Mouse (Mus musculus): ENCODE results near the gene Hhip. TPM values are rescaled to one million over a fixed set of nuclear protein-coding genes. Genes with fewer than 3 reads are reported as not detected.
"Not testable (repeated sequence)": the region's sequence is repeated elsewhere in the genome, so short reads cannot be mapped to it uniquely, and the experiment has no call there.

Gene Hhip
- polyA plus RNA-seq, 1 experiment = 0.48 TPM

GRCm38 (mm10) chr8:79993507-79993906 lies 64.3 kb downstream of the Hhip start:
- Histone ChIP-seq H3K27me3 (replicated peaks; ENCODE audit: control insufficient read depth, insufficient read depth, low read length) (no peaks in the 10 kb centered on the region; the same call in 1 of the 2 replicates), H3K4me3 (ENCODE audit: insufficient read depth, low read depth, low read length) (no peak overlapping the region), H3K36me3 (ENCODE audit: control insufficient read depth, insufficient read depth, low read length) (no peaks in the 10 kb centered on the region), H3K27ac (ENCODE audit: insufficient read depth, low read depth, low read length) (no peak overlapping the region), H3K4me1 (ENCODE audit: control insufficient read depth, insufficient read depth, low read length) (no peaks in the 10 kb centered on the region)
- no peak for DNase-seq
- TF ChIP-seq POLR2A (IDR thresholded peaks at IDR 0.05; ENCODE audit: low read depth, low read length) = no peak
- no peak for TF ChIP-seq CTCF (conservative IDR thresholded peaks at IDR 0.05; ENCODE audit: insufficient read depth, insufficient read length, low read depth, low read length)
- 91% methylated on average over 1 of the region's 1 CpGs for WGBS

GRCm38 (mm10) chr8:79992121-79992848 lies 65.5 kb downstream of the Hhip start:
- no peak for DNase-seq
- TF ChIP-seq POLR2A (IDR thresholded peaks at IDR 0.05; ENCODE audit: low read depth, low read length) (no peak), CTCF (conservative IDR thresholded peaks at IDR 0.05; ENCODE audit: insufficient read depth, insufficient read length, low read depth, low read length) (no peak)

GRCm38 (mm10) chr8:79991420-79991819 lies 66.4 kb downstream of the Hhip start:
- not testable (repeated sequence) for H3K36me3 ChIP-seq (ENCODE audit: control insufficient read depth, insufficient read depth, low read length); H3K4me3 ChIP-seq (ENCODE audit: insufficient read depth, low read depth, low read length); DNase-seq; H3K4me1 ChIP-seq (ENCODE audit: control insufficient read depth, insufficient read depth, low read length); H3K27ac ChIP-seq (ENCODE audit: insufficient read depth, low read depth, low read length); H3K27me3 ChIP-seq (replicated peaks; ENCODE audit: control insufficient read depth, insufficient read depth, low read length)
- WGBS = 100% methylated on average over 1 of the region's 2 CpGs

More at GRCm38 (mm10) chr8:79992121-79992848, 65.5 kb downstream of the Hhip start:
- WGBS = 56% methylated on average over 9 of the region's 9 CpGs
- Histone ChIP-seq H3K4me1 (ENCODE audit: control insufficient read depth, insufficient read depth, low read length) (no peaks in the 10 kb centered on the region), H3K27ac (ENCODE audit: insufficient read depth, low read depth, low read length) (no peak overlapping the region), H3K4me3 (ENCODE audit: insufficient read depth, low read depth, low read length) (no peak overlapping the region), H3K27me3 (replicated peaks; ENCODE audit: control insufficient read depth, insufficient read depth, low read length) (no peaks in the 10 kb centered on the region), H3K36me3 (ENCODE audit: control insufficient read depth, insufficient read depth, low read length) (no peaks in the 10 kb centered on the region)

GRCm38 (mm10) chr8:79984946-79985345 lies 72.9 kb downstream of the Hhip start:
- TF ChIP-seq CTCF (conservative IDR thresholded peaks at IDR 0.05; ENCODE audit: insufficient read depth, insufficient read length, low read depth, low read length) (no peak), POLR2A (IDR thresholded peaks at IDR 0.05; ENCODE audit: low read depth, low read length) (no peak)
- H3K4me1 ChIP-seq (ENCODE audit: control insufficient read depth, insufficient read depth, low read length) = no peaks in the 10 kb centered on the region
- no peak for DNase-seq

GRCm38 (mm10) chr8:79982144-79982543 lies 75.7 kb downstream of the Hhip start:
- 53% methylated on average over 4 of the region's 4 CpGs for WGBS
- H3K36me3 ChIP-seq (ENCODE audit: control insufficient read depth, insufficient read depth, low read length) = no peaks in the 10 kb centered on the region

More at GRCm38 (mm10) chr8:79984946-79985345, 72.9 kb downstream of the Hhip start:
- Histone ChIP-seq H3K27me3 (replicated peaks; ENCODE audit: control insufficient read depth, insufficient read depth, low read length) (no peaks in the 10 kb centered on the region), H3K4me3 (ENCODE audit: insufficient read depth, low read depth, low read length) (no peak overlapping the region), H3K27ac (ENCODE audit: insufficient read depth, low read depth, low read length) (no peak overlapping the region), H3K36me3 (ENCODE audit: control insufficient read depth, insufficient read depth, low read length) (no peaks in the 10 kb centered on the region)
- WGBS = 68% methylated on average over 2 of the region's 2 CpGs

GRCm38 (mm10) chr8:79966159-79966558 lies 91.6 kb downstream of the Hhip start:
- Histone ChIP-seq H3K27me3 (replicated peaks; ENCODE audit: control insufficient read depth, insufficient read depth, low read length) (no peaks in the 10 kb centered on the region), H3K4me3 (ENCODE audit: insufficient read depth, low read depth, low read length) (no peak overlapping the region), H3K4me1 (ENCODE audit: control insufficient read depth, insufficient read depth, low read length) (no peaks in the 10 kb centered on the region), H3K36me3 (ENCODE audit: control insufficient read depth, insufficient read depth, low read length) (no peaks in the 10 kb centered on the region), H3K27ac (ENCODE audit: insufficient read depth, low read depth, low read length) (no peak overlapping the region)
- no peak for TF ChIP-seq POLR2A (IDR thresholded peaks at IDR 0.05; ENCODE audit: low read depth, low read length)
- TF ChIP-seq CTCF (conservative IDR thresholded peaks at IDR 0.05; ENCODE audit: insufficient read depth, insufficient read length, low read depth, low read length) = no peak
- 33% methylated on average over 6 of the region's 6 CpGs for WGBS
- no peak for DNase-seq

More at GRCm38 (mm10) chr8:79982144-79982543, 75.7 kb downstream of the Hhip start:
- Histone ChIP-seq H3K4me3 (ENCODE audit: insufficient read depth, low read depth, low read length) (no peak overlapping the region), H3K4me1 (ENCODE audit: control insufficient read depth, insufficient read depth, low read length) (no peaks in the 10 kb centered on the region), H3K27me3 (replicated peaks; ENCODE audit: control insufficient read depth, insufficient read depth, low read length) (no peaks in the 10 kb centered on the region), H3K27ac (ENCODE audit: insufficient read depth, low read depth, low read length) (no peak overlapping the region)
- no peak for TF ChIP-seq POLR2A (IDR thresholded peaks at IDR 0.05; ENCODE audit: low read depth, low read length)
- no peak for TF ChIP-seq CTCF (conservative IDR thresholded peaks at IDR 0.05; ENCODE audit: insufficient read depth, insufficient read length, low read depth, low read length)
- DNase-seq = no peak

GRCm38 (mm10) chr8:79952857-79953256 lies 104.9 kb downstream of the Hhip start:
- TF ChIP-seq POLR2A (IDR thresholded peaks at IDR 0.05; ENCODE audit: low read depth, low read length) = no peak
- TF ChIP-seq CTCF (conservative IDR thresholded peaks at IDR 0.05; ENCODE audit: insufficient read depth, insufficient read length, low read depth, low read length) = 0 out of 2 replicates have a peak, but pooled peaks have one; percentile 5
- WGBS = 25% methylated on average over 3 of the region's 3 CpGs
- no peak overlapping the region for H3K4me3 ChIP-seq (ENCODE audit: insufficient read depth, low read depth, low read length)
- no peaks in the 10 kb centered on the region for H3K4me1 ChIP-seq (ENCODE audit: control insufficient read depth, insufficient read depth, low read length)
- H3K36me3 ChIP-seq (ENCODE audit: control insufficient read depth, insufficient read depth, low read length) = no peaks in the 10 kb centered on the region
- no peak overlapping the region for H3K27ac ChIP-seq (ENCODE audit: insufficient read depth, low read depth, low read length)
- H3K27me3 ChIP-seq (replicated peaks; ENCODE audit: control insufficient read depth, insufficient read depth, low read length) = no peaks in the 10 kb centered on the region
- DNase-seq = peak; percentile 8

All from kidney, adult 2 months (tissue).